Mouse (Mus musculus): ENCODE data around the gene H2afx.

DNA sequence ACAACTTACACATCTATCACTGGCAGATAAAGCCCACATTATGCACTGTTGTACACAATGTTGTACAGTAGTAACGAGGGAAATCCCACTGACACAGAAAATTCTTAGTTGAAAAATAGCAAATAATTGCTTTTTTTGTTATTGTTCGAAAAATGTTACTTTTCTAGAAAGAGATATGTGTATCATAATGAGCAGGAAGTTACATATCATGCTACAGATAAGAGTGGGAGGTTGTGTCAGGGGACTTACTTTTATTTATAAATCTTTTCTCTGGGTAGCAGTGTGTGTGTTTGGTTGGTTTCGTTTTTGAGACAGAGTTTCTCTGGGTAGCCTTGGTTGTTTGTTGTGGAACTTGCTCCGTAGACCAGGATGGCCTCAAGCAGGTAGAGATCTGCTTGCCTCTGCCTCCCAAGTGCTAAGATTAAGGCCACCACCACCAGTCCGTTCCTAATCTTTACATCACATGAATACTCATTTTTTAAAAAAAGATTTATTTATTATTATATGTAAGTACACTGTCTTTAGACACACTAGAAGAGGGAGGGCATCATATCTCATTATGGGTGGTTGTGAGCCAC is 43.7 kb downstream of the H2afx start:
- TF ChIP-seq HCFC1 (IDR thresholded peaks at IDR 0.05; ENCODE audit: borderline replicate concordance, insufficient read depth, low read length): no peak
- no peak for TF ChIP-seq CHD2 (IDR thresholded peaks at IDR 0.05; ENCODE audit: low read depth, low read length)
